Mouse (Mus musculus) megakaryocyte, embryonic 14.5 days (primary cell): ENCODE measurements around the gene Fam227a.

Experiments used
- FLI1 ChIP-seq: IDR thresholded peaks from 2 replicates; pipeline ENCODE4 v1.6.1; 2012; ENCODE audit warnings: low read length, inconsistent platforms, mixed read lengths
- GATA1 ChIP-seq: IDR thresholded peaks from 3 replicates; pipeline ENCODE4 v1.6.1; 2012; ENCODE audit warnings: mixed read lengths, low read length, inconsistent platforms, borderline replicate concordance

DNA sequence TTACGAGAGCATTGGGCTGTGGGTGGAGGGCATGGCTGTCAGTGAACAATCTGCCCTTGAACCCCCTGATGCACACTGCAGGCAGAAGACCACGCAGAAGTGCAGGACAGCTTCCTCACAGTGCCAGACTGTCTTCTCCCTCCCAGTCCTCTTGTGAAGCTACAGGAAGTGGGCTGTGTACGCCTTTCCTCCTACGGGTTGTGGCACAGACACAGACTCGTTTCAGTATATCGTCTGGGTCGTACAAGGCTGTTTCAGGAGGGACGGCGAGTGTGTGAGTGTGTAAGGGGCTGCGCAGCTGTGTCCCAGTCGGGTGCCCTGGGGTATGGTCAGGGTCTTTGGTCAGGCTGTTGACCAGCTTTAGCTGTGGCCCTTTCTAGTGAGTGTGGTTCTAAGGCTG, 35.0 kb upstream of the Fam227a start:
- TF ChIP-seq GATA1 (no peak), FLI1 (no peak)
